Mouse (Mus musculus) brain, embryonic 14.5 days (tissue): ENCODE measurements at regions not wholly inside any gene's neighbourhood (a gene's known extent, or its start where the extent isn't known, plus 50 kb on each side); places are given as distances from the start of the nearest gene placed in this dataset.
"Not testable (repeated sequence)": the region's sequence is repeated elsewhere in the genome, so short reads cannot be mapped to it uniquely, and the experiment has no call there.

ENCODE experiments used
- DNase-seq: peaks from one replicate; pipeline ENCODE4 v3.0.0-alpha.2; 2011; ENCODE audit warnings: low read depth
- CTCF ChIP-seq: fragments of 200-500 bp; IDR thresholded peaks from 2 replicates; pipeline ENCODE4 v1.5.1; 2012; ENCODE audit warnings: inconsistent platforms, mild to moderate bottlenecking, moderate library complexity, borderline replicate concordance; ENCODE audit not compliant: insufficient read depth, insufficient read length; ENCODE audit errors: extremely low read depth
- POLR2A ChIP-seq: fragments of 200-500 bp; IDR thresholded peaks from 2 replicates; pipeline ENCODE4 v1.6.1; 2012; ENCODE audit warnings: mild to moderate bottlenecking, inconsistent platforms, borderline replicate concordance; ENCODE audit not compliant: poor library complexity, insufficient read depth, insufficient read length, severe bottlenecking; ENCODE audit errors: extremely low read depth

DNA sequence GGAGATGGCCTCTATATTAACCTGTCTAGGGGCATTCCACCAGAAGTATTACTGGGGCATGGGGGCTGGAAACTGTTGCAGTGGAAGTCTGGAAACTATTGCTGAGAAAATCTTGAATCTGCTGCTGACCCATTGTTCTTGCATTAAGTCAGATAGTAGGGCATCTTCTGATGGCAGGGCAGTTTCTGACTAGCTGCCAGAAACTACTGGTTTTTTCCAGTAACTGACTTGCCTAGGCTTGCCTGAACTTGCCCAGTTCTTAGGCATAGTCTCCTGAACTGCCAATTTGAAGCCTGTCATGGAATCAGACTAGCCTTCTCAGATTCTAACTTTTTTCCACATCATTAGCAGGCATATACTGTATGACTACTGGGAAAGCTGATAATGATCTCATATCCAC is 97.3 kb upstream of the Trim24 start:
- DNase-seq: no peak
- no peak for TF ChIP-seq CTCF
- TF ChIP-seq POLR2A: no peak

DNA sequence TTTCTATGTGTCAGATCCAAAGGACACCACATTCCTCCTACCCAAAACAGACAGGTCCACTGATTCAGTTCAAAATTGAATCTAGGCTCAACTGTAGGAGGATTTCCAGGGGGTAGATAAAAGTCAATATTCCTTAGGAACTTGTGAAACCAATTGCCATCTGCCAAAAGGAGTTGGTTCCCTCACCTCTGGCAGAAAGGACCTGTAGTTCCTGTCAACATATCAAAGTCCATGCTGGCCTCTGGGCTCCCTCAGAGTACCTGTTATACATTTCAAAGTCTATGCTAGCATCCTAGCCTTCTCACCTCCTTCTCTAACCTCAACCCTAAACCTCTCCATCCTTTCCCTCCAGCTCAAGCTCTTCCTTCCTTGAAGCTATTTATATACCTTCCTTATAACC is 95.5 kb upstream of the Trim24 start:
- no peak for DNase-seq
- TF ChIP-seq POLR2A: no peak
- TF ChIP-seq CTCF: no peak

DNA sequence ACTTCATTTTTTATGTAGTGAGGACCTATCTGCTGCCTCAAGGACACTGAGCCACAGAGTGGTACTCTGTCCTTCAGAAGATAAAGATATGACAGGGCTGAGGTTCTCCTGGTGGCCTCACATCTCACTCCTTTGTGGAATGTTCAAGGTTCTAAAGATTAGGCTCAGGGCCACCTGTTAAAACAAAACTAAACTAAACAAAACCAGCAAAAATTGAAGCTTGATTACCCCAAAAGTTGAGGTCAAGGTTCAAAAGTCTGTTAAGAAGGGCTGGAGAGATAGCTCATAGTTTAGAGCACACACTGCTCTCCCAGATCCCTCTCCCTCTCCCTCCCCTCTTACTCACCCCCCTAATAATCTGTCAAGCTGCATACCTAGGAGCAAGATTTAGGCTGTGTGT is 90.7 kb upstream of the Trim24 start:
- no peak for DNase-seq
- no peak for TF ChIP-seq POLR2A
- TF ChIP-seq CTCF: no peak

DNA sequence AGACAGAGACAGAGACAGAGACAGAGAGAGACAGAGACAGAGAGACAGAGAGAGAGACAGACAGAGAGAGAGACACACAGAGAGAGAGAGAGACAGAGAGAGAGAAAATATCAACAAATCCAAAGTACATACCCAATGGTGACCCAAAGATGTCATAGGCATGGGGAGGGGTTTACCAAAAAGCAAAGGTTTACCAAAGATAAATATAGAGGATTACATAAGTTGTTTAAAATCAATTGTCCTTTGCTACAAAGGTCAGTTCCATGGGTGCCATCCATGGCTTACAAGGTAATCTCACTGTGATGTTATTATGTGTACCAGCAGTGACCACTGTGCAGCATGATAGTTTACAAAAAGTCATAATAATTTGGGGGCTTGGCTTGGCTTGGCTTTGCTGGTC is 88.7 kb upstream of the Trim24 start:
- no peak for DNase-seq
- TF ChIP-seq CTCF (no peak), POLR2A (no peak)

DNA sequence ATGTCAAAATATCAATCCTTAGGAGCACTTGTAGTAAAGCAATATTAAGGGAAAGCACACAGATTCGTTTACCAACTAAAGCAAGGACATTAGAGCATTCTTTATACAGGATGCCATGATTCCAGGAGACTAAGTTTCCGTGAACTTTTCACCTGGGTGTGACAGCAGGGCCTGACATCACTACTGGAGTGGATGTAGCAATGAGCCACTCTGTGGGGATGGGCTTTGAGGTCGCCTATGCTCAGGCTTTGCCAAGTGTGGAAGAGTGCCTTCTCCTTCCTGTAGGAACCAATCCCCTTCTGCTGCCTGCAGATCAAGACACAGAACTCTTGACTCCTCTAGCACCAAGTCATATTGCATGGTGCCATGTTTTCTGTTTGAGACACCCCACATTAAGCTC is 85.3 kb upstream of the Trim24 start:
- not testable (repeated sequence) for DNase-seq

DNA sequence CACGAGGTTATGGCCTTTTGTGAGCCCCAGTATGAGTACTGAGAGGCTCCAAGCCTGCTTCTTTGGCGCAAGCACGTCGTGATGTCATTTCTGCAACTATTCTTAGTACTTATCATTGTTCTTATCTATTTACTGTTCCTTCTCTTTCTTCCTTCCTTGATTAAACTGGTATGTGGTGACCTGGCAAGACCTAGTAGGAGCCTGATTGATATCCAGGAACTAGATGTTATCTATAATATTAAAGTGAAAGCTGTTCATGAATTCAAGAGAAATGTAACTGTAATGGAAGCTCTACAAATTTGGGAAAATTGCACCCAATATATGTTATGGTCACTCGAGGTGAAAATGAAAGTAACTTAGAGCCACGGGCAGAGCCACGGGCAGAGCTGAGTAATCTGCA is 84.9 kb upstream of the Trim24 start:
- no peak for DNase-seq
- TF ChIP-seq CTCF (no peak), POLR2A (no peak)

DNA sequence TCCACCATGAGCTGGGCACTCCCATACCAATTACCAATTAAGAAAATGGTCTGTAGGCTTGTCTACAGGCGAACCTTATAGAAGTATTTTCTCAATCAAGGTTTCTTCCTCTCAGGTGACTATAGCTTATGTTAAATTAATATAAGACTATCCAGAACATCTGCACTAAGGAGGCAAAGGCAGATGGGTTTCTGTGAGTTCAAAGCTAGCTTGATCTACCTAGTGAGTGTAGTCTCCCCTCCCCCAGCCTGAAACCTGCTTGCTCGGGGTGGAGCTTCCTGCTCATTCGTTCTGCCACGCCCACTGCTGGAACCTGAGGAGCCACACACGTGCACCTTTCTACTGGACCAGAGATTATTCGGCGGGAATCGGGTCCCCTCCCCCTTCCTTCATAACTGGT is 82.8 kb upstream of the Trim24 start:
- not testable (repeated sequence) for DNase-seq

DNA sequence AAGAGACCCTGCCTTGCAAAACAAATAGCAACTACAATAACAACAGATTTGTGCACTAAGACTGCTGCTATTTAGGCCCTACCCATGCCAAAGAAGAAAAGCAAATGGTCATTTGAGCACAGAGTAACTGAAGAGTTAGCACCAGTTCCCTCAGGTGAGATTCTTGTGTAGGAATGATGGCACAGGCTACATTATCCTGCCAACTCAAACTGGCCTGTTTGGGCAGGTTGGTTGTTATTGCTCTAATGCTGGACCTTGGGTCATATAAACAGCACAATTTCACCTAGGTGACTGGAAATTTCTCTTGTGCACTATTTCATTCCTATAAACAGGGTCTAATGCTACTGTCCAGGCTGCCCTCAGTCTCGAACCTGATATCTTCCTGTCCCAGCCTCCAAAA is 79.7 kb upstream of the Trim24 start:
- TF ChIP-seq POLR2A (no peak), CTCF (no peak)
- DNase-seq: no peak

DNA sequence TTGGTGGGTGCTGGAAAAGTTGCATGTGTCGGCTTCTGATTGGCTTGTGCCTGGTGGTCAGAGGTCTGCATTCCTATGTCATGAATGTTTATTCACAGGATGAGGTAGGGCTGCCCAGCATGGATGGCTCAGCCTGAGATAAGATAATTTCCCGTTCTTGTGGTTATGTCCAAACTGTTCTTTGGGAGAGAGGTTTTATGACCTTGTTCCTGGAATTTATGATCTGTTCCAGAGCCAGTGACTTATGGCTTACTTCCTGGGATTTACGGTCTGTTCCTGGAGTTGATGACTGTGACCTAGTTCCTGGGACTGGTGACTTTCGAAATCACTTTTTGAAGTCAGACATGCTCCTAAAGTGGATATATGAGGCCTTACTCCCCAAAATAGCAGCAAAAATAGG is 76.4 kb upstream of the Trim24 start:
- DNase-seq: no peak
- TF ChIP-seq POLR2A (no peak), CTCF (no peak)

DNA sequence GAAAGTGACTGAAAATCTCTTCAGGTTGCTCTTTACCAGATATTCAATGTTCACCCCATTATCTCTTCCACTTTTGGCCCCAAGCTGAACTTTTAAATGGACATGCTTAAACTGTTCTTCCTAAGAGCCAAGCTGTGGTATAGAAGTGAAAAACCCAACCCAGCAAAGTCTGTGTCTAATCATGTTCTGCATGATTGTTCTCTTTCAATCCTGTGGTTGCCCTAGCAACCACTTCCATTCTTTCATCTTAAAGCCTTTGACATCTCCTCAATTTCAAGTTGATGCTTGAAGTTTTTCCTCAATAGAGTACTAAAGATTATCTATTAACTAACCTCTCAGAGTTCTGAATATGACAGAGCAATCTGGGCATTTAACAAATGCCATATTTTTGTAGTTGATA is 75.6 kb upstream of the Trim24 start:
- peak; percentile 8 for DNase-seq
- no peak for TF ChIP-seq CTCF
- TF ChIP-seq POLR2A: no peak

DNA sequence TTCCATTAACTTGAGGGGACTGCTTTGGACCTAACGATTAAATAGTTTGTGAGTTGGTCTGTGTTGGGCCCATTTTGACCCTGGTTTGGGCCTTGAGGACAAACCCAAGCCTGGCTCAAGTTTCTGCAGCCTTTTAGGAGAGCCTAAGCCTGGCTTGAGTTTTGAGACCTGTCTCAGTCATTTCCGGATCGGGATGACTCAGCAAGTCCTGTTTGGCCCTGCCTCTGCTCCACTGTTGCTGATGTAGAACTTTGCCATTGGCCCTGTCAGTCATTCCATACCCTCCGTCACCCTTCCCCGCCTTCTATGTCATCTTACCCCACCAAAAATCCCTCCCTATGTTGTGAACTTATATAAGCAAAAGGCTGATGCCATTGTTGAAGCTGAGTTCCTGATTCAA is 67.4 kb upstream of the Trim24 start:
- no peak for DNase-seq
- TF ChIP-seq POLR2A (no peak), CTCF (no peak)

DNA sequence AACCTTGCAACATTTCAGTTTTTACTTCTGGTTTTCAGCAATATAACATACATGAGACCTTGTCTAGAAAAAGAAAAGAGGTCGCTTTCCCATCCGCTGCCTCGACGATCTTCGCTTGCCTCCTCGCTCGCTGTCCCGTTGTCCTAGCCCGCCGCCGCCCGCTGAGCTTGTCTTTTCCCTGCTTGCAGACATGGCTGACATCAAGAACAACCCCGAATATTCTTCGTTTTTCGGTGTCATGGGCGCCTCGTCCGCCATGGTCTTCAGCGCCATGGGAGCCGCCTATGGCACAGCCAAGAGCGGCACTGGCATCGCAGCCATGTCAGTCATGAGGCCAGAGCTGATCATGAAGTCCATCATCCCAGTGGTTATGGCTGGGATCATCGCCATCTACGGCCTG is 64.7 kb upstream of the Trim24 start:
- not testable (repeated sequence) for DNase-seq

DNA sequence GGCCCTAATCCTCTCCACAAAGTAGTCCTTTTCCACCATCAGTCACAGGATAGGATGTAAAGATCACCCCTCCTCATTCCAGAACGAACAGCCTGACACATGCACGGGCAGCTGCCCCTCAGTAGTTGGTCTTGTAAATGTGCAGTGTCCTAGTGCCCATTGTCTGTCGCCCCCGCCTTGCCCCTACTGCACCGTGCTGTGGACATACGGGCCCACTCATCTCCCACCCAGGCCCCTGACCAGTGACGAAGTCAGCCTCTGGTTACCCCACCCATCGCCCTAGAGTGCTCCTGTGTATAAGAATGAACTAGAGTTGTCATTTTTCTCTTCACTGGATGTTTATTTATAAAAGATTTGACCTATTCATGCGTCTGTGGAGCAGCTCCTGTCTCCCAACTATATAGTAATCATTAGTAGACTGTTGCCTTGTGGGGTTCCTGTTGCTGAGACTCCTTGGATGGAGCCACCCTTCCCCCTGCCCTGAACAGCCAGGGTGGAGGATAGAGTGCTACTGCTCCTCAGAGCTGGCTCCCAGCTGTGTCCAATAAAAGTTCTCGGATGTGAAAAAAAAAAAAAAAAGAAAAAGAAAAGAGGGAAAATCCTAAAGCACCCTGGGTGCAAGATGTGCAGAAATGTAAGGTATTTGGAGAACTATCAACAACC is 64.0 kb upstream of the Trim24 start:
- not testable (repeated sequence) for DNase-seq

DNA sequence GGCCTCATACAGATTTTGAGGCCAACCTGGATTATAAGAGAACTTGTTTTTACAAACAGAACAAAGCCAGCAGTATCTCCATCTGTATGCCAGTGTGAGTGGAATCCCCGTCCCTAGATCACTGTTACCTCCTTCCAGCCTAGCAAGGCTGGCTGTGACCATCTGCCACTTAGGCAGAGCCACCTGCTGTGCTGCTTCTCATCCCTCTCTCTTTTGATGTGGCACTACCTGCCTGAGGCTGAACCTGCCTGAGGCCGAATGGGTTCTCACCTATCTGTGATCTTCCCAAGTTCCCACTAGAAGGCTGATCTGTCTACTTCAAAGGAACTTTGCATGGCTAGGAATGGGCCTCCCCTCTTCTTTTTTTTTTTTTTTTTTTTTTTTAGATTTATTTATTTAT is 55.4 kb upstream of the Trim24 start:
- DNase-seq: peak; percentile 1
